Mouse (Mus musculus) MEL (cell line): ENCODE data around the gene Wnt10a. TPM values are rescaled to one million over a fixed set of nuclear protein-coding genes. Genes with fewer than 3 reads are reported as not detected.

ENCODE experiments used
- DNase-seq: peaks from one replicate; pipeline ENCODE4 v3.0.0; 2011; ENCODE audit warnings: low read depth, low spot score
- H3K27ac ChIP-seq: 2 replicates; pipeline ENCODE4 v1.5.1; 2012; ENCODE audit warnings: low read depth, mild to moderate bottlenecking, control low read depth, low read length, moderate library complexity; ENCODE audit not compliant: control insufficient read depth
- H3K27me3 ChIP-seq, 2 experiments: fragments of 150-350 bp in 1 of 2; sonication (generic) in 1 of 2; 2 replicates each; pipeline ENCODE4 v1.6.1; 2012; ENCODE audit warnings: low read length in 2 of 2, mild to moderate bottlenecking in 2 of 2, improper control_type of control experiment in 1 of 2, moderate library complexity in 1 of 2; ENCODE audit not compliant: insufficient read depth in 2 of 2, control insufficient read depth in 1 of 2
- H3K36me3 ChIP-seq, 2 experiments: 2 replicates each; pipeline ENCODE4 v1.6.1; 2012 to 2014; ENCODE audit warnings: low read length in 2 of 2, improper control_type of control experiment in 1 of 2, inconsistent platforms in 1 of 2, mild to moderate bottlenecking in 1 of 2; ENCODE audit not compliant: insufficient read depth in 2 of 2, control insufficient read depth in 1 of 2
- H3K4me1 ChIP-seq, 2 experiments: fragments of 150-350 bp in 1 of 2; sonication (generic) in 1 of 2; 2 replicates each; pipeline ENCODE4 v1.6.1; 2012; ENCODE audit warnings: low read length in 2 of 2, improper control_type of control experiment in 1 of 2, mild to moderate bottlenecking in 1 of 2; ENCODE audit not compliant: insufficient read depth in 2 of 2, control insufficient read depth in 1 of 2
- H3K4me3 ChIP-seq, 2 experiments: fragments of 150-350 bp in 1 of 2; sonication (generic) in 1 of 2; 2 replicates each; pipeline ENCODE4 v1.5.1; 2012; ENCODE audit warnings: low read depth in 2 of 2, low read length in 2 of 2, mild to moderate bottlenecking in 2 of 2, moderate library complexity in 2 of 2, control low read depth in 1 of 2, improper control_type of control experiment in 1 of 2; ENCODE audit not compliant: control insufficient read depth in 1 of 2, insufficient read depth in 1 of 2
- H3K79me2 ChIP-seq: 2 replicates; pipeline ENCODE4 v1.6.1; 2012; ENCODE audit warnings: mild to moderate bottlenecking, low read length, moderate library complexity; ENCODE audit not compliant: control insufficient read depth, poor library complexity, insufficient read depth
- H3K9ac ChIP-seq: 2 replicates; pipeline ENCODE4 v1.6.1; 2012; ENCODE audit warnings: low read depth, mild to moderate bottlenecking, control low read depth, low read length, moderate library complexity; ENCODE audit not compliant: control insufficient read depth, poor library complexity, severe bottlenecking
- H3K9me3 ChIP-seq: fragments of 150-350 bp; sonication (generic); replicated peaks from 2 replicates; pipeline ENCODE4 v1.6.1; 2012; ENCODE audit warnings: mild to moderate bottlenecking, low read length, improper control_type of control experiment, moderate library complexity; ENCODE audit not compliant: insufficient read depth
- BHLHE40 ChIP-seq: IDR thresholded peaks from 2 replicates; pipeline ENCODE4 v1.6.1; 2012; ENCODE audit warnings: low read depth, mild to moderate bottlenecking, inconsistent platforms, low read length, improper control_type of control experiment, borderline replicate concordance
- E2F4 ChIP-seq: IDR thresholded peaks from 2 replicates; pipeline ENCODE4 v1.6.1; 2011; ENCODE audit warnings: low read depth, low read length, improper control_type of control experiment, borderline replicate concordance
- ELF1 ChIP-seq: IDR thresholded peaks from 2 replicates; pipeline ENCODE4 v1.6.1; 2014; ENCODE audit warnings: low read depth, mild to moderate bottlenecking, inconsistent platforms, low read length, improper control_type of control experiment, moderate library complexity
- EP300 ChIP-seq, 2 experiments: IDR thresholded peaks; 2 replicates each; pipeline ENCODE4 v1.6.1; 2011; ENCODE audit warnings: improper control_type of control experiment in 2 of 2, low read length in 2 of 2, low read depth in 1 of 2, mild to moderate bottlenecking in 1 of 2
- ETS1 ChIP-seq: IDR thresholded peaks from 2 replicates; pipeline ENCODE4 v1.6.1; 2012; ENCODE audit warnings: low read depth, mild to moderate bottlenecking, inconsistent platforms, low read length, improper control_type of control experiment, moderate library complexity
- GATA1 ChIP-seq: IDR thresholded peaks from 2 replicates; pipeline ENCODE4 v1.6.1; 2011; ENCODE audit warnings: low read depth, low read length, improper control_type of control experiment
- JUND ChIP-seq: IDR thresholded peaks from 2 replicates; pipeline ENCODE4 v1.6.1; 2011; ENCODE audit warnings: low read depth, mild to moderate bottlenecking, improper control_type of control experiment, low read length
- MEF2A ChIP-seq: IDR thresholded peaks from 2 replicates; pipeline ENCODE4 v1.6.1; 2014; ENCODE audit warnings: low read depth, mild to moderate bottlenecking, inconsistent platforms, low read length, improper control_type of control experiment; ENCODE audit not compliant: poor library complexity, insufficient replicate concordance, severe bottlenecking; ENCODE audit errors: extremely low read depth
- MYB ChIP-seq: IDR thresholded peaks from 2 replicates; pipeline ENCODE4 v1.6.1; 2011; ENCODE audit warnings: mild to moderate bottlenecking, low read depth, low read length, improper control_type of control experiment
- NRF1 ChIP-seq: IDR thresholded peaks from 2 replicates; pipeline ENCODE4 v1.6.1; 2014; ENCODE audit warnings: low read depth, mild to moderate bottlenecking, inconsistent platforms, low read length, improper control_type of control experiment, moderate library complexity; ENCODE audit not compliant: poor library complexity, insufficient read depth, severe bottlenecking
- POLR2A ChIP-seq, 2 experiments: IDR thresholded peaks; 2 replicates each; pipeline ENCODE4 v1.6.1; 2011 to 2012; ENCODE audit warnings: low read length in 2 of 2, mild to moderate bottlenecking in 2 of 2, control low read depth in 1 of 2, improper control_type of control experiment in 1 of 2, low read depth in 1 of 2, moderate library complexity in 1 of 2; ENCODE audit not compliant: control insufficient read depth in 1 of 2, insufficient read depth in 1 of 2, poor library complexity in 1 of 2
- POLR2AphosphoS2 ChIP-seq: IDR thresholded peaks from 2 replicates; pipeline ENCODE4 v1.6.1; 2011; ENCODE audit warnings: low read length, improper control_type of control experiment
- POLR2AphosphoS5 ChIP-seq: IDR thresholded peaks from 2 replicates; pipeline ENCODE4 v1.6.1; 2012; ENCODE audit warnings: low read depth, borderline replicate concordance, mild to moderate bottlenecking, inconsistent platforms, low read length, moderate library complexity, mixed read lengths
- RCOR1 ChIP-seq: IDR thresholded peaks from 2 replicates; pipeline ENCODE4 v1.6.1; 2012; ENCODE audit warnings: low read depth, mild to moderate bottlenecking, inconsistent platforms, low read length, improper control_type of control experiment
- SIN3A ChIP-seq: IDR thresholded peaks from 2 replicates; pipeline ENCODE4 v1.6.1; 2012; ENCODE audit warnings: low read length, improper control_type of control experiment, inconsistent platforms
- TAL1 ChIP-seq: IDR thresholded peaks from 2 replicates; pipeline ENCODE4 v1.6.1; 2012; ENCODE audit warnings: mild to moderate bottlenecking, inconsistent platforms, low read length, moderate library complexity, mixed read lengths
- TBP ChIP-seq: IDR thresholded peaks from 2 replicates; pipeline ENCODE4 v1.8.0; 2011; ENCODE audit warnings: low read depth, low read length, improper control_type of control experiment
- TCF12 ChIP-seq: IDR thresholded peaks from 2 replicates; pipeline ENCODE4 v1.6.1; 2014; ENCODE audit warnings: low read depth, mild to moderate bottlenecking, inconsistent platforms, low read length, improper control_type of control experiment, moderate library complexity
- UBTF ChIP-seq: IDR thresholded peaks from 2 replicates; pipeline ENCODE4 v1.6.1; 2012; ENCODE audit warnings: low read depth, mild to moderate bottlenecking, inconsistent platforms, low read length, improper control_type of control experiment, moderate library complexity, borderline replicate concordance; ENCODE audit not compliant: insufficient read depth
- USF1 ChIP-seq: IDR thresholded peaks from 2 replicates; pipeline ENCODE4 v1.6.1; 2014; ENCODE audit warnings: low read depth, mild to moderate bottlenecking, inconsistent platforms, low read length, improper control_type of control experiment, moderate library complexity
- USF2 ChIP-seq, 2 experiments: IDR thresholded peaks; 2 replicates each; pipeline ENCODE4 v1.6.1; 2011 to 2012; ENCODE audit warnings: improper control_type of control experiment in 2 of 2, low read length in 2 of 2, borderline replicate concordance in 1 of 2, inconsistent platforms in 1 of 2, low read depth in 1 of 2, mild to moderate bottlenecking in 1 of 2; ENCODE audit not compliant: insufficient read depth in 1 of 2
- ZKSCAN1 ChIP-seq: IDR thresholded peaks from 2 replicates; pipeline ENCODE4 v1.6.1; 2012; ENCODE audit warnings: low read depth, mild to moderate bottlenecking, inconsistent platforms, low read length, improper control_type of control experiment, moderate library complexity
- ZMIZ1 ChIP-seq: IDR thresholded peaks from 2 replicates; pipeline ENCODE4 v1.6.1; 2012; ENCODE audit warnings: low read depth, mild to moderate bottlenecking, inconsistent platforms, low read length, improper control_type of control experiment, moderate library complexity
- polyA plus RNA-seq, 2 experiments: library from polyadenylated mRNA; stranded (reverse) in 1 of 2; unstranded in 1 of 2; fragments of >175 nt in 1 of 2; fragments of >200 nt in 1 of 2; gene quantifications; 2 replicates each; pipeline versions ENCODE4 v1.2.1 to v1.2.4; 2012; ENCODE audit warnings: low replicate concordance in 2 of 2, low read depth in 1 of 2; ENCODE audit not compliant: insufficient read length in 2 of 2, insufficient read depth in 1 of 2, missing spikeins in 1 of 2
- total RNA-seq: library from RNA; depleted of rRNA; stranded (reverse); fragments of 300-350 nt; gene quantifications from 2 replicates; pipeline ENCODE4 v1.2.3, GENCODE M21; 2012

The Wnt10a gene
- total and polyA plus RNA-seq, 3 experiments = not detected

DNA sequence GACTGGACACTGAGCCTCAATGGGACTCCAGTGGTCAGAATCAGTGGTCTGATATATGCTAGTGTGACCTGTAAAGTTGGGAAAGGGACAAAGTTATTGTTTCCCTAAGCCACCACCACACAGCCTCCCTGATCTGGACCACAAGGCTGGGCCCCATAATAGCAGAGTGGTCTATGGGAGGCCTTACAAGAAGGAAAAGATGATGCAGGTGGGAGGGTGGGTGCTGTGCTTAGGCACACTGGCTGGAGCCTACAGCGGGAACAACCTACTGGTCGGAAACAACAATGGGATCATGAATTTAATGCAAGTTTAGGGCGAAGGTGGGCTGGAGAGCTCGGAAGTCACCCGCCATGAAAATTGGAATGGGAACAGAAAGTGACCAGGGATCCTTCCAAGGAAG, 14.5 kb downstream of the Wnt10a start:
- no peak overlapping the region for H3K4me3 ChIP-seq
- H3K36me3 ChIP-seq = no peaks in the 10 kb centered on the region
- 0 out of 4 replicates have a peak, but pooled peaks cover 0 to 3% of the 10 kb centered on the region in 2 experiments for H3K4me1 ChIP-seq
- no peaks in the 10 kb centered on the region for H3K9me3 ChIP-seq
- no peaks in the 10 kb centered on the region for H3K79me2 ChIP-seq
- no peak overlapping the region for H3K9ac ChIP-seq
- H3K27me3 ChIP-seq = peaks cover 2 to 6% of the 10 kb centered on the region in 2 experiments
- TF ChIP-seq MEF2A (no peak), USF2 (IDR thresholded peaks at IDR 0.05; ENCODE audit: borderline replicate concordance in 1 of 2, insufficient read depth in 1 of 2, low read depth in 1 of 2, low read length in 2 of 2) (no peak), POLR2AphosphoS2 (no peak), POLR2AphosphoS5 (no peak), GATA1 (no peak), JUND (no peak), ELF1 (no peak), POLR2A (IDR thresholded peaks at IDR 0.05; ENCODE audit: control insufficient read depth in 1 of 2, insufficient read depth in 1 of 2, low read depth in 1 of 2, low read length in 2 of 2, poor library complexity in 1 of 2) (no peak), TCF12 (no peak), ZMIZ1 (no peak), BHLHE40 (no peak), E2F4 (no peak), UBTF (no peak), SIN3A (no peak), EP300 (IDR thresholded peaks at IDR 0.05; ENCODE audit: low read depth in 1 of 2, low read length in 2 of 2) (no peak), ZKSCAN1 (no peak)
- no peak for DNase-seq
- H3K27ac ChIP-seq = no peak overlapping the region

DNA sequence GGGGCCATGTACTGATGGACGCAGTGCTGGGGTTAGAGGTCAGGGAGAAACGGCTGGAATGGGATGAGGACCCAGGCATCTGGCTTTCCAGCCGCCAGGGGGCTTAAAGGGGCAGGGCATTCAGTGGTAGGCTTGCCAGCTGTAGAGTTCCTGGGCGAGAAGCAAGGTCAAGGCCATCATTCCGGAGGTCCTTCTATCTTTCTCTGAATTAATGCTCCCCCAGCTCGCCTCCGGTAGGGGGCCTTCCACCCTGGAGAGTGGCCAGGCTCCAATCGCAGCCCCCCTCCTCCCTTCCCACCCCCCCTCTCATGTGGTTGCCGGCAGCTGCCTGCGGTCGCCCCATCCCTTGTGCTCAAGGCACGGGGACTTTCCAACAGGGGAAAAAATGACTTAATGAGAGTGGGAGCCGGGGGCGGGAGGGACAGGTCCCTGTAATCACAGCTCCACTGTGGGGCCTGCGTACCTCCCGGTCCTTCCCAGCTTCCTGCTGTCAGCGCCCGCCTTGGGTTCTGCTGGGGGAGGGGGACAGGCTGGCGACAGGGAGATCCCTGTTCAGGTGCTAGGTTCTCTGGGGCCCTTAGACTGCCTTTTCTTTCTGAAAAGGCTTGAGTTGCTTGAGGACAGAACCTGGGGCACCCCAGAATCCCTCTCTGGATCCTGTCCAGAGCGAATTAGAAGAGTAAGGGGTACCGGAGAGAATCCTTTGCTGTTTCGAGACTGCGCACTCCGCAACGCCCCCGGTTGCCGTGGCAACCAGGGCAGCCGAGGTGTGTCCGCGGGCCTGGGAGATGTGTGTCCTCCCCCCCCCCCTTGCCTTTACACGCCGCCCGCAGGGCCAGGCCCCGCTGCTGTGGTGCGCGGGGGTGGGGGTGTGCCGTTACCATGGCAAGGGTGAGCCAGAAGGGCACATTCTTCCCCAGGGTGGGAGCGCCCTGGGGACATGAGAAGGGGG, 15.3 kb downstream of the Wnt10a start:
- H3K27ac ChIP-seq = no peak overlapping the region
- no peaks in the 10 kb centered on the region for H3K36me3 ChIP-seq
- 0 out of 4 replicates have a peak, but pooled peaks cover 0 to 3% of the 10 kb centered on the region in 2 experiments for H3K4me1 ChIP-seq
- H3K27me3 ChIP-seq = peaks cover 2 to 6% of the 10 kb centered on the region in 2 experiments
- no peak overlapping the region for H3K4me3 ChIP-seq
- H3K9me3 ChIP-seq = no peaks in the 10 kb centered on the region
- DNase-seq = no peak
- TF ChIP-seq EP300 (IDR thresholded peaks at IDR 0.05; ENCODE audit: low read depth in 1 of 2, low read length in 2 of 2) (no peak), NRF1 (no peak), RCOR1 (no peak), TBP (no peak), USF1 (no peak), UBTF (no peak), ZMIZ1 (no peak), E2F4 (no peak), MYB (no peak), SIN3A (no peak), ETS1 (no peak), TAL1 (no peak)
- H3K79me2 ChIP-seq = no peaks in the 10 kb centered on the region
- no peak overlapping the region for H3K9ac ChIP-seq
